Mouse (Mus musculus) liver, embryonic 11.5 days (tissue): ENCODE measurements at regions not wholly inside any gene's neighbourhood (a gene's known extent, or its start where the extent isn't known, plus 50 kb on each side); places are given as distances from the start of the nearest gene placed in this dataset.

Source experiments
- ATAC-seq: fragments of 200-750 bp; cut with Nextera tagmentation; replicated peaks from 2 replicates; pipeline ENCODE4 v1.8.0; 2017; ENCODE audit warnings: moderate number of reproducible peaks, mild to moderate bottlenecking, moderate TSS enrichment, moderate library complexity; ENCODE audit not compliant: low FRiP score
- DNase-seq: peaks from one replicate; pipeline ENCODE4 v3.0.0-alpha.2; 2017; ENCODE audit warnings: low spot score
- H3K27ac ChIP-seq: fragments of 300-500 bp; sonication (generic); 2 replicates; pipeline ENCODE4 v1.5.1; 2014; ENCODE audit warnings: mild to moderate bottlenecking, low read depth, low read length, control low read depth
- H3K27me3 ChIP-seq: fragments of 300-500 bp; sonication (generic); replicated peaks from 2 replicates; pipeline ENCODE4 v1.6.1; 2014; ENCODE audit warnings: low read length, mixed read lengths; ENCODE audit not compliant: control insufficient read depth, insufficient read depth
- H3K36me3 ChIP-seq: fragments of 300-500 bp; sonication (generic); 2 replicates; pipeline ENCODE4 v1.6.1; 2014; ENCODE audit warnings: mild to moderate bottlenecking, low read length, moderate library complexity, mixed read lengths; ENCODE audit not compliant: control insufficient read depth, insufficient read depth
- H3K4me1 ChIP-seq: fragments of 300-500 bp; sonication (generic); replicated peaks from 2 replicates; pipeline ENCODE4 v1.6.1; 2014; ENCODE audit warnings: low read length, mixed read lengths; ENCODE audit not compliant: control insufficient read depth, insufficient read depth
- H3K4me2 ChIP-seq: fragments of 300-500 bp; sonication (generic); 2 replicates; pipeline ENCODE4 v1.6.1; 2014; ENCODE audit warnings: mild to moderate bottlenecking, control low read depth, moderate library complexity
- H3K4me3 ChIP-seq: fragments of 300-500 bp; sonication (generic); 2 replicates; pipeline ENCODE4 v1.5.1; 2014; ENCODE audit warnings: low read depth, low read length, control low read depth
- H3K9ac ChIP-seq: fragments of 300-500 bp; sonication (generic); 2 replicates; pipeline ENCODE4 v1.6.1; 2014; ENCODE audit warnings: low read depth, low read length, control low read depth
- H3K9me3 ChIP-seq: fragments of 300-500 bp; sonication (generic); 2 replicates; pipeline ENCODE4 v1.6.1; 2016; ENCODE audit warnings: low read length, inconsistent platforms, mixed read lengths; ENCODE audit not compliant: control insufficient read depth
- WGBS: fragments of 180-500 bp; shearing (Covaris S2); extraction: QIAGEN DNeasy Blood & Tissue Kit; methylation state at CpG from one replicate; pipeline ENCODE4 v1.1.7; 2014; 5-methylcytosine and 5-hydroxymethylcytosine counted together

DNA sequence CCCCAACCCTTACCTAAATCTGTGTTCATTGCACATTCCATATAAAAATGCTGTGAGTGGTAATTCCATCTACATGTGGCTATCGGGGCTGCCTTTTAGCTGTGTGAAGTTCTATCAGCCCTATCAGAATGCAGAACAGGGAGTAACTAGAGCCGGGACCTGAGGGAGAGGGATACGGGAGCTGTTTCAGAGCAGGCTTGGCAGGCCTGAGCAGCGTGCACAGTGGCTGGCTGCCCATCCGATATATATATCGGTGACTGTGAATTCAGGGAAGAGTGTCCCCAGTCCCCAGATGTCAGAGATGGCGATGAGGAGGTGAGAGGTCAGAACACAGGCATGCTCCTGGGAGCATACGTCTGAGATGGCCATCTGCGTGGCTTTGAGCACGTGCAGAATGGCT, 79.0 kb downstream of the Arl4c start:
- Histone ChIP-seq H3K4me1 (0 out of 2 replicates have a peak, but pooled peaks cover 2% of the 10 kb centered on the region), H3K4me2 (no peak overlapping the region), H3K36me3 (no peaks in the 10 kb centered on the region), H3K27ac (no peak overlapping the region), H3K9ac (no peak overlapping the region), H3K4me3 (no peak overlapping the region), H3K27me3 (no peaks in the 10 kb centered on the region), H3K9me3 (no peaks in the 10 kb centered on the region)
- WGBS, result 75% methylated on average over 10 of the region's 10 CpGs
- DNase-seq, result no peak
- ATAC-seq, result no peak

DNA sequence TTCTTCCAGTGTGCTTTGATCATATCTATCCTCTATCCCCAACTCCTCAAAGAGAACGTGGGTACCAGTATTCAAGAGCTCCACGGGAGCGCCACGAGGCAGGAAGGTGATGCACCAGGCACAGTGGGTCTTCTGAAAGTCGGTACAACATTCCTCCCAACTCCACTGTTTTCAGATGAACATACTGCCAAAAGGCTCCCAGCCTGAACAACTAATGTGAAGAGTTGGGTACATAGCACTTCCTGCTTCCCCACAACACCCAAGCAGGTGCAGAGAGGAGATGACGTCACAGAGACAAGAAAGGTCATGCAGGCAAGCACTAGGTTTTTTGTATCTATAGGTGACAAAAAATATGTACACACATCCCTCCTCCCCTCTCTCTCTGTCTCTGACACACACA, 79.7 kb downstream of the Arl4c start:
- ATAC-seq (no peak), DNase-seq (no peak)

DNA sequence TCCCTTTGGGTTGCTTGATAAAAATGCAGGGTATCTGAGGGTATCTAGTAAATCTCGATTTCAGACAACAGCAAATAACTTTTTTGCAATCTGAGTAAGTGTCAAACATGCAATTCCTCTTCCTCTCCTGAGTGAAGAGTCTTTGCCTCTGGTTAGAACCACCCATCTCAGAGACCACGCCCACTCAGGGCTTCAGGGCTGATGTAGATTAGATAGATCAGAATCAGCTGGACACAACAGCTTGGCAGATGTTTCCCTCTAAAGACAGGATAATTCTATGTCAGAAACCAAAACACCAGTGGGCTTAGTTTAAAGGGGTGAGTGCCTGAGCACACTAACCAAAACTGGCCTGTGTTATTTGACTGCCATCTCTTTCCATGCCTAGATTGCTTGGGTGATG, 80.8 kb downstream of the Arl4c start:
- no peak overlapping the region for H3K27ac ChIP-seq
- 0 out of 2 replicates have a peak, but pooled peaks cover 2% of the 10 kb centered on the region for H3K4me1 ChIP-seq
- 54% methylated on average over 2 of the region's 2 CpGs for WGBS
- H3K4me3 ChIP-seq, result no peak overlapping the region
- no peak overlapping the region for H3K9ac ChIP-seq
- no peak overlapping the region for H3K4me2 ChIP-seq
- no peaks in the 10 kb centered on the region for H3K9me3 ChIP-seq
- no peaks in the 10 kb centered on the region for H3K36me3 ChIP-seq
- no peaks in the 10 kb centered on the region for H3K27me3 ChIP-seq
- no peak for DNase-seq
- no peak for ATAC-seq

More for the DNA sequence above, 79.7 kb downstream of the Arl4c start:
- Histone ChIP-seq H3K27me3 (no peaks in the 10 kb centered on the region), H3K9me3 (no peaks in the 10 kb centered on the region), H3K4me1 (0 out of 2 replicates have a peak, but pooled peaks cover 2% of the 10 kb centered on the region), H3K4me3 (no peak overlapping the region), H3K4me2 (no peak overlapping the region), H3K9ac (no peak overlapping the region), H3K36me3 (no peaks in the 10 kb centered on the region), H3K27ac (no peak overlapping the region)
- WGBS, result 78% methylated on average over 6 of the region's 6 CpGs

DNA sequence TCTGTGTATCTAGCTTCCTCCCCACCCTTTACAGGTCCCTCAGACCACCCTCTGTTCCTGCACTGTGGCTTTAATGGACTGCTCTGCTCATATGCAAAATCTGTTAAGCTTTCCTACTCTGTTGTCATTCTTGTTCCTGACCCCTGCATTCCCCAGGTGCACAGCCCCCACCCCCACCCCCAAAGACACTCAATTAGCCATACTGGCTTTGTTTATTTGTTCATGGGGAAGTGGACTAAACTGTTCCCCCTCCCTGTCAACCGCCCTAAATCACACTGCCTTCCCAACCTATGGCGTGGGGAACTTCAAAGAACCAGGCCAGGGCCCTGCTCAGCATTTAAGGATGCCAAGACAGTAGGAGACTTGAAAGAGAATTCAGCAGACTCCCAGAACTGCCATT, 89.0 kb downstream of the Arl4c start:
- no peak for ATAC-seq
- no peak for DNase-seq
- H3K4me3 ChIP-seq, result no peak overlapping the region

DNA sequence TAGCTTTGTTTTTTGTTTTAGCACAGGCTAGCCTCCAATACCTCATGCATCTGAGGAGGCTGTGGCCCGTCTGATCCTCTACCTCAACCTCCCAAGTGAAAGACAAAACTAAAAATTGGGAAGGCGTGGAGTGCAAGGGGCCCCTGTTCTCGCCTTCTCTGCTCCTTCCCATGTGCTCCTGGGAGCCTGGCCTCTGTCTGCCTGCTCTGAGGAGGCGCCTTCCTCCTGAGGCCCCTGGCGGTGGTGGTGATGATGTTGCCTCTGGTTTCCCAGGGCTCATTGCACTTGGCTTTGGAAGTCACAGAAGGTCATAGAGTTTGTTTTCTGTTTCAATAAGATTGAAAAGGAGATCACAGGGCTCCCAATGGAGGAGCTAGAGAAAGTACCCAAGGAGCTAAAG, 90.8 kb downstream of the Arl4c start:
- no peak for ATAC-seq
- H3K27ac ChIP-seq, result no peak overlapping the region
- no peaks in the 10 kb centered on the region for H3K9me3 ChIP-seq
- H3K36me3 ChIP-seq, result no peaks in the 10 kb centered on the region
- 79% methylated on average over 5 of the region's 5 CpGs for WGBS
- H3K27me3 ChIP-seq, result no peaks in the 10 kb centered on the region
- no peak for DNase-seq
- no peak overlapping the region for H3K4me3 ChIP-seq
- no peak overlapping the region for H3K4me2 ChIP-seq
- H3K4me1 ChIP-seq, result no peaks in the 10 kb centered on the region
- H3K9ac ChIP-seq, result no peak overlapping the region

More for the DNA sequence above, 89.0 kb downstream of the Arl4c start:
- no peak overlapping the region for H3K9ac ChIP-seq
- no peaks in the 10 kb centered on the region for H3K36me3 ChIP-seq
- no peaks in the 10 kb centered on the region for H3K9me3 ChIP-seq
- H3K27ac ChIP-seq, result no peak overlapping the region
- H3K27me3 ChIP-seq, result no peaks in the 10 kb centered on the region
- no peaks in the 10 kb centered on the region for H3K4me1 ChIP-seq
- 36% methylated on average over 2 of the region's 2 CpGs for WGBS
- no peak overlapping the region for H3K4me2 ChIP-seq

DNA sequence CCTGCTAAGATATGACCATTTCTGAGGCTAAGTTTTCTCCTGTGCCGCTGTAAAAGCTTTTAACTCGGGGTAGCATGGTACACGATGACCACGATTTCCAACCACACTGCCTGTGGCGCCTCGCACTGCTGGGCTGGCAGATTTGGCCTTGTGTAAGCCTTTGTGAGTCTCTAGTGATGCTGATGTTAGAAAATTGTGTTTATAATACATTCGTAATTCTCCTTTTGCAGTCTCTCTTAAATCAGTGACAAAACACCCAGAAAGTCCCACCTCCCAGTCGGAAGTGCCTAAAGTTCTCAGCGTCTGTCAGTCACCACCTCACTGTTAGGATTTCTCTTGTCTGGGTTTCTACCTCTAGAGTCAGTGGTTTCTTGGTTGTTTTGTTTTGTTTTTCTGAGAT, 91.2 kb downstream of the Arl4c start:
- Histone ChIP-seq H3K9me3 (no peaks in the 10 kb centered on the region), H3K4me3 (no peak overlapping the region), H3K27me3 (no peaks in the 10 kb centered on the region), H3K36me3 (no peaks in the 10 kb centered on the region), H3K9ac (no peak overlapping the region), H3K27ac (no peak overlapping the region), H3K4me1 (no peaks in the 10 kb centered on the region), H3K4me2 (no peak overlapping the region)
- no peak for DNase-seq
- WGBS, result 83% methylated on average over 9 of the region's 9 CpGs
- ATAC-seq, result no peak

DNA sequence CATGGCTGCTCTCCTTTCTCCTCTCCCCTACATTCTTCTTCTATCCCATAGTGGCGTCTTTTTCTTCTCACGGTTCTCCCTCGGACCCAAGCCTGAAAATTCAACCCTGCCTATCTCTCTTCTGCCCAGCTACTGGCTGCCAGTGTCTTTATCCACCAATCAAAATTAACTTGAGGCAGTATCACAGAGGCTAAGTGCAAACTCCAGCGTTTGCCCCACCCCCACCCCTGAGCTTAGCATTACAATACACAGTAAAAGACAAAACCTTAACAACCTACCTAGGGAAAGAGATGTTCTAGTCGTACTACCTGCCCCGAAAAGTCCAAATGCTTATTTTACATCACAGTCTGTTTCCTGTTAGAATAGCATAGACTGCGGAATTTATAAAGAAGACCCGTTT, 93.2 kb downstream of the Arl4c start:
- no peaks in the 10 kb centered on the region for H3K27me3 ChIP-seq
- H3K4me1 ChIP-seq, result no peaks in the 10 kb centered on the region
- WGBS, result 47% methylated on average over 8 of the region's 8 CpGs
- H3K36me3 ChIP-seq, result no peaks in the 10 kb centered on the region
- no peak overlapping the region for H3K4me3 ChIP-seq
- no peak overlapping the region for H3K9ac ChIP-seq
- H3K27ac ChIP-seq, result no peak overlapping the region
- ATAC-seq (no peak), DNase-seq (no peak)
- no peak overlapping the region for H3K4me2 ChIP-seq
- no peaks in the 10 kb centered on the region for H3K9me3 ChIP-seq

DNA sequence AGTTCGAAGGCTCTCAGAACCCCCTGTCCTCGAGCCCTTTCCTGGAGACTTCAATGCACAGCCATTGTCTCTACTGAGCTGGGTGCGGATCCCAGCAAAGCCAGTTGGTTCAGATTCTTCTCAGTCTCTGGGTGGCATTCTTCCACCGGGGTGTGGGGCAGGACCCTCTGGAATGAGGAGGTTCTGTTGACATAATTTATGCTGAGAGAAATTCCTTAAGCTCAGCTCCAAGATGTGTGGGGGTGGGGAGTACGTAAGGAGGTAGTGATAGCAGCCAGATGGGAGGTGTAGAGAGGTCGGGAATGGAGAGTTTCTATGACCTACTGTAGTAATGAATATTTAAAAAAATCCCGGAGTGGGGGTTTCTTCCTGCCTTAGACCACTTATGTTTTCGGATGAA, 93.8 kb downstream of the Arl4c start:
- H3K9ac ChIP-seq, result no peak overlapping the region
- WGBS, result 41% methylated on average over 8 of the region's 8 CpGs
- no peaks in the 10 kb centered on the region for H3K27me3 ChIP-seq
- no peaks in the 10 kb centered on the region for H3K36me3 ChIP-seq
- DNase-seq, result no peak
- no peak for ATAC-seq
- H3K27ac ChIP-seq, result no peak overlapping the region
- H3K4me2 ChIP-seq, result no peak overlapping the region
- H3K9me3 ChIP-seq, result no peaks in the 10 kb centered on the region
- H3K4me1 ChIP-seq, result no peaks in the 10 kb centered on the region
- no peak overlapping the region for H3K4me3 ChIP-seq

DNA sequence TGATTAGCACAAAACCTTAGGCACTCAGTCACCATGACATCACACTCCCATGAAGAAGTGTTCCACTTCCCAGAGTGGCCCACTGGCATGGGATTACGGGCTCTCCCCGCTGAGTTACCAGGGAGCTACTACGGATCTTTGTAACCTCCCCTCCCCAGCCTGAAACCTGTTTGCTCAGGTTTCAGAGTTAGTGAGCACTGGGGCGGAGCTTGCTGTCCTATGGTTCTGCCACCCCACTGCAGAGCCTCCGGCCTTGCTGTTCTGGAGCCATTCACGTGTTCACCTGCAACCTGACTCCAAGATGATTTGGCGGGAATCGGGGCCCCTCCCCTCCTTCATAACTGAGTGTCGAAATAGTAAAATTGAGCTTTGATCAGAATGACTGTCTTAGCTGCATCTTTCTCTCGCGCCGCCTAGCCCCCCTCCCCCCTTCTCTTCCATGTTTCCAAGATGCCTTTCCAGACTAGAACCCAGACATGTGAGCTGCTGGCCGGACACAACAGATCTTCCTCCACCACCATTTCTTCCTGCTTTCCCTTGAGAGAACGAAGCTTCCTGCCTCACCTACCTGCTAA, 95.8 kb upstream of the Glrp1 start:
- Histone ChIP-seq H3K4me3 (no peak overlapping the region), H3K27me3 (no peaks in the 10 kb centered on the region), H3K9ac (no peak overlapping the region), H3K9me3 (no peaks in the 10 kb centered on the region), H3K27ac (no peak overlapping the region), H3K4me1 (no peaks in the 10 kb centered on the region), H3K36me3 (no peaks in the 10 kb centered on the region), H3K4me2 (no peak overlapping the region)
- DNase-seq (no peak), ATAC-seq (no peak)
- 49% methylated on average over 14 of the region's 14 CpGs for WGBS
